Mouse (Mus musculus): ENCODE measurements around the gene Fpgs.

Gene Fpgs

GRCm38 (mm10) chr2:32700966-32701743, 2.8 kb downstream of the Fpgs start:
- CTCF ChIA-PET, result no interaction called here

GRCm38 (mm10) chr2:32699680-32700079, 4.3 kb downstream of the Fpgs start:
- CTCF ChIA-PET, result no interaction called here

DNA sequence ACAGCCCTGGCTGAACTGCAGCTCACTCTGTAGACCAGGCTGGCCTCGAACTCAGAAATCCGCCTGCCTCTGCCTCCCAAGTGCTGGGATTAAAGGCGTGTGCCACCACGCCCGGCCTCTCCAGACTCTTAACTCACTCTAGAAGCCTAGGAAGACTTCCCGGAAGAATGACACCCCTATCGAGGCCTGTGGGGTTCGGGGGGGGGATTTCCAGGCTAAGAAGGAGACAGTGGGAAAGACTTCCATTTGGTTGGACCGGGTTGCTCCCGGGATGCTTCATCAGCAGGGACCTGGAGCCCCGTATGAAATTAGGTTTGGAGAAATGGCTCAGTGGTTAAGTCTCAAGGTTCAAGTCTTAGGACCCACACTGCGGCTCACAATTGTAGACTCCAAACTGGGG, 9.3 kb downstream of the Fpgs start:
- CTCF ChIA-PET, result no interaction called here

GRCm38 (mm10) chr2:32693823-32694411, 10.0 kb downstream of the Fpgs start:
- CTCF ChIA-PET, result interaction anchor here (0.6 kb wide), 1 partner anchor 242 kb away, joined by 3 read pairs; no protein-coding TSS in a partner anchor

DNA sequence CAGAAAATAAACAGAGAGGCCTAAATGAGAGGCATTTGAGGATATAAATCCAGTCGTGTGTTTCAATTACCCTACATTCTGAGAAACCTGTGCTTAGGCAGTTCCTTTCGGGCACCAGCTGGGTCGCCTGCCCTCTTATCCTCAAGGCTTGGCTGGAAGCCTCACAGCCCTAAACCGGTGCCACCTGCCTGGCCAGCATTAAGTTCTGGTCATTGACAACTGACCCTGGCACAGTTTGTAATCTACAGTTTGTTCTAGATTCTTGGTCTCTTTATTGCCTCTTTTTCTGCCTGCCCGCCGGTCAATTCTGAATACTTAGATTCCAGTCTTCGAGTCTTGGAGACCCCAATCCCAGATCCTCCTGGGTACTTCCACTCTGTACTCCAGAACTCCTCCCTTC, 10.7 kb downstream of the Fpgs start:
- CTCF ChIA-PET, result interaction anchor here (0.6 to 1.1 kb wide), 2 partner anchors 64 to 241 kb away, joined by 3 to 4 read pairs; partner anchors contain the start of gene Tor2a

DNA sequence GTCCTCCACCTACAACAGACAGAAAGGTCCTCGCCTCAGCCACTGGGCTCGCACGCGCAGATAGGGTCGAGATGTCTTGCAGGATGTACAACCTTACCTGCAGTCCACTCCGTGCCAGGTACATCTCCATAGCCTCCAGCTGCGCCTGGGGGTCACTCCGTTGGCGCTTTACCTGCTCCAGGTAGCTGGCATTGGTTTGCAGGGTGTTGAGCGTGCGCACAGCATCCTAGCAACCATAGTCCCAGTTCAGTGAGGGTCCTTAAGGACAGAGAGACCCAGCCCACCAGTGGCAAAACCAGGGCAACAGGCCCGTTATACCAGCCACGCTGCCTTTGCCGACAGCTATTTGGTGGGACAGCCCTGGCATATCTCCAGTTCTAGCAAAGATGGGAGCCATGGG, 11.4 kb downstream of the Fpgs start:
- CTCF ChIA-PET, result interaction anchor here (1.1 kb wide), 1 partner anchor 64 kb away, joined by 4 read pairs; the partner anchor contains the start of gene Tor2a

DNA sequence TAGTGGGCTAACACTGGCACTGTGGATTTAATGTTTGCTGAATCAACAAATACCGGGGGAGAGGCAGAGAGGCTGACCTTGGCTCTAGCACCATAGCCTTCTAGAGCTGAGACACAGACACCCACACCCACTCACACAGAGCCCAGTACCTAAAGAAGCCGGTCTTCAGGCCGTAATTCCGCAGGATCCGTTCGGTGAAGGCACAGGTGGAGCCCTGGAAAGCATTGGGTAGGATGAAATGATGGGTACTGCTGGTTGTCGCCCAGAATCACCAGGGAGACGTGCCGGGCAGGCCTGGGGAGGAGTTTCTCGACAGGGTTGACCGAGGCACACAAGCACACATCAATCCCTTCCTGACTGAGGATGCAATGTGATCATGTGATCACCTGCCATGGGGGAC, 12.9 kb downstream of the Fpgs start:
- CTCF ChIA-PET, result no interaction called here

GRCm38 (mm10) chr2:32689420-32689819, 14.5 kb downstream of the Fpgs start:
- CTCF ChIA-PET, result interaction anchor here (0.6 to 1.2 kb wide), 5 partner anchors 54 to 1715 kb away, joined by 3 to 4 read pairs (median 4); no protein-coding TSS in a partner anchor

GRCm38 (mm10) chr2:32687562-32687961, 16.4 kb downstream of the Fpgs start:
- CTCF ChIA-PET, result no interaction called here

- CTCF ChIA-PET, result interaction anchor here (0.6 kb wide), 1 partner anchor 478 kb away, joined by 5 read pairs; no protein-coding TSS in a partner anchor
Observed at GRCm38 (mm10) chr2:32686640-32687039, 17.3 kb downstream of the Fpgs start.

DNA sequence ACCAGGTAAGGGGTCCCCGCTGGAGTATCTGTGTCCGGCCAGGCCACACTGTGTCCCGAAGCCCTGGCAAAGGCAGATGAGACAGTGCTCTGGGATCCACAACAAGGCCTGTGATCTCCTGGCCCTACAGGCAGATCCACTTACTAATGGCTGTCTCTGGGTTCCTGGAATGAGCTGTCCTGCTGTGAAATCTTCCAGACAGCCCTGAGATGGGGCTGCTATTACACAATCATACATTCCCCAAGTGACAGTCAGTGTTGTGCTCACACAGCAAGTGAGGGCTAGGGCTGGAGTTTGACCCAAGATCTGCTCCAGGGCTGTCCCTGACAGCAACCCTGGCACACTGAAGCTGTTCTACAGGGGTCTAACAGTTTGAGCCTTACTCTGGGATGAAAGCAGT, 18.1 kb downstream of the Fpgs start:
- CTCF ChIA-PET, result no interaction called here

GRCm38 (mm10) chr2:32684681-32685428, 19.1 kb downstream of the Fpgs start:
- CTCF ChIA-PET, result no interaction called here

- CTCF ChIA-PET, result no interaction called here
Observed at GRCm38 (mm10) chr2:32683701-32684100, 20.2 kb downstream of the Fpgs start.

- CTCF ChIA-PET, result no interaction called here
Observed at GRCm38 (mm10) chr2:32682721-32683417, 21.1 kb downstream of the Fpgs start.

DNA sequence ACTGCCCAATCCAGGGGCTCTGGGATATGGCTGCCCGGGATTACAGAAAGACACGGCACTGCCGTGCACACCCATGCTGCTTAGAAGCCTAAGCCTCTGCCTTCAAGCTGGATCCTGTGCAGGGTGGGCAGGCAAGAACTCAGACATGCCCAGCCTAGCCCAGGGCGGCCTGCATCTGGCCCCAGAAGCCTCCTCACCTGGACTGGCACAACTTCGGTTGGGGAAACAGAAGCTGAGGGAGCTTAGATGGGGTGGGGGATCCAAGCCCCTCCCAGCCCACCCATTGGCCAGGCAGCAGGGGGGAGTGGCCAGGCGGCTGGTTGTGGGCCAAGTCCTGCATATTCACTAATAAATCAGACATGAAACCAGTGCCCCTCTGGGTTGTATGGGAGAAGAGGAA, 22.2 kb downstream of the Fpgs start:
- CTCF ChIA-PET, result no interaction called here

DNA sequence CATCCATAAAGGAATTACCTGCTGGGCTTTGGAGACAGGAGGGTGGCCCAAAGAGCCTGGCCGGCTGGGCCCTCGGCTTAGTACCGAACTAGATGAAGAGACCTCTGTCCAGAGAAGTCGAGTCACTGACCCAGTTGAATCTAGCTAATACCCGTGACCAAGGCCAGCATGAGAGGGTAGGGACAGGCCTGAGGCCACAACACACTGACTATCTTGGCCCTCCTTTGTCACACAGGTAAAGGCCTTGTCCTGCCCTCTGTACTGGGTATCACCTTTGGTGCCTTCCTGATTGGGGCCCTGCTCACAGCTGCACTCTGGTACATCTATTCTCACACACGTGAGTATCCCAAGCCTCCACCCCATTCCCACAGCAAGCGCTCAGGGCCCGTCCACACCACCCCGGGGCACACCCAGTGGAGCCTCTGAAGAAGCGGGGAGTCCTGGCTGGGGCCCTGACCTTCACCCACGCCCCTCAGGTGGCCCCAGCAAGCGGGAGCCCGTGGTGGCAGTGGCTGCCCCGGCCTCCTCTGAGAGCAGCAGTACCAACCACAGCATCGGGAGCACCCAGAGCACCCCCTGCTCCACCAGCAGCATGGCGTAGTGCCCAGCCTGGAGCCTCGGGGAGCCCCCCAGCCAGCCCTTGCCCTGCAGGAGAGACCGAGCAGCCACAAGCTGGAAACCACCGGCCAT, 22.8 kb downstream of the Fpgs start:
- CTCF ChIA-PET, result no interaction called here

DNA sequence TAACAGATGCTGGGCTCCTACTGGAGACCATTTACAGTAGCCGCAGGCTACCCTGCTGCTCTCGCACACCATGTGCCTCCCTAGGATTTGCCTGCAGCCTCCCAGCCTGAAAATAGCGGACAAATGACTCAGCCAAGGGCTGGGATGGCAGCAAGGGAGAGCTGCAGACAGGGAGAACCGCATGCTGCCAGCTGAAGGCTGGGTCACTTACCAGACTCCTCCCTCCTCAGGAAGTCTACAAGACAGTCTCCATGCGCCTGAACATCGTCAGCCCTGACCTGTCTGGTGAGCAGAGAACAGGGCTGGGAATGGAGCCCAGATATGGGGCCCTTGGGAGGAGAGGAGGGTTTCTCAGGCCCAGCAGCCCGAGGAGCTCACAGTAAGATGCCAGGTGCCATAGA, 23.9 kb downstream of the Fpgs start:
- CTCF ChIA-PET, result no interaction called here

GRCm38 (mm10) chr2:32677683-32678082, 26.3 kb downstream of the Fpgs start:
- CTCF ChIA-PET, result no interaction called here

DNA sequence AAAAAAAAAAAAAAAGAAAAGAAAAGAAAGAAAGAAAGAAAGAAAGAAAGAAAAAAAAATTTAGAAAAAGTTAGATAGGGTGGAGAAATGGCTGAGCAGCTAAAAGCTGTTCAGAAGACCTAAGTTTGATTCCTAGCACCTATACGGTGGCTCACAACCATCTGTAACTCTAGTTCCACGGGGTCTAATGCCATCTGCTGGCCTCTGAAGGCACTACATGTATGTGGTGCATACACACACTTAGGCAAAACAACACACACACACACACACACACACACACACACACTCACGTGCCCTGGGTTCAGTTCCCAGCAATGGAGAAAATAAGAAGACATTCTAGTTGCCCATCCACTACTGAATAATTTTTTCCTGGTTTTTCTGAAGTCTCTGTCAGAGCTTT, 27.1 kb downstream of the Fpgs start:
- CTCF ChIA-PET, result interaction anchor here (0.6 kb wide), 1 partner anchor 76 kb away, joined by 3 read pairs; no protein-coding TSS in a partner anchor

- CTCF ChIA-PET, result no interaction called here
Observed at GRCm38 (mm10) chr2:32673176-32673917, 30.6 kb downstream of the Fpgs start.
